Comparison of ENCODE assay signal across 13 mouse cellular contexts in genomic region chr9:111993844-111994243, GRCm38 (mm10).
DNase-seq lines count a peak whose midpoint lies in the region; ATAC-seq and TF ChIP-seq lines count a peak whose summit lies in the region.
"Had no signal": no experiment of that assay in that cellular context is flagged by ENCODE, and none has a peak within 500 bp of the region (broad histone marks: within the 10 kb centered on the region; RNA-seq: fewer than 3 reads in every experiment).

No protein-coding gene starts in this region.

- whole genome bisulfite sequencing in liver, adult 2 months, result 26% methylated on average over 4 of the region's 4 CpGs
- WGBS in liver, embryonic 12.5 days (ENCODE audit: insufficient replicate concordance), result 47% methylated on average over 4 of the region's 4 CpGs
- WGBS in embryonic facial prominence, embryonic 14.5 days, result 24% methylated on average over 4 of the region's 4 CpGs

- H3K79me2 ChIP-seq in liver, adult 2 months (ENCODE audit: control insufficient read depth, insufficient read depth, low read length), result no peaks in the 10 kb centered on the region

- DNase-seq in heart, adult 18-20 months, result peak; percentile 4 to 6
- no peak for DNase-seq in heart, postnatal 36 days
- peak; percentile 36 for DNase-seq in liver, adult 2 months (ENCODE audit: extremely low read depth, low read depth, low spot score)
- DNase-seq in embryonic facial prominence, embryonic 14.5 days (ENCODE audit: low spot score), result peak; percentile 34
- peak; percentile 45 for DNase-seq in mesoderm, embryonic 11.5 days (ENCODE audit: low read depth, low spot score)
- DNase-seq in lung, adult 18-20 months, result no peak
- no peak for DNase-seq in frontal cortex, postnatal 25 days (ENCODE audit: low spot score in 2 of 2)
- DNase-seq: cerebellum, adult 11 months; lung, adult 2 months had no signal

- no peak for TF ChIP-seq POLR2A in liver, adult 2 months (IDR thresholded peaks at IDR 0.05; ENCODE audit: extremely low read depth, insufficient read depth, low read length)

- no peaks in the 10 kb centered on the region for H3K36me3 ChIP-seq in liver, adult 2 months (ENCODE audit: control insufficient read depth, insufficient read depth, low read length)
- no peaks in the 10 kb centered on the region for H3K36me3 ChIP-seq in liver, embryonic 12.5 days
- H3K36me3 ChIP-seq in embryonic facial prominence, embryonic 14.5 days (ENCODE audit: control insufficient read depth, insufficient read depth, low read length), result no peaks in the 10 kb centered on the region
- H3K36me3 ChIP-seq: midbrain, embryonic 12.5 days; neural tube, embryonic 12.5 days had no signal

- H3K4me1 ChIP-seq in liver, adult 2 months (ENCODE audit: control insufficient read depth, insufficient read depth, low read length), result no peaks in the 10 kb centered on the region
- no peaks in the 10 kb centered on the region for H3K4me1 ChIP-seq in liver, embryonic 12.5 days
- H3K4me1 ChIP-seq in embryonic facial prominence, embryonic 14.5 days (ENCODE audit: control insufficient read depth, insufficient read depth, low read length), result no peaks in the 10 kb centered on the region
- H3K4me1 ChIP-seq: neural tube, embryonic 12.5 days had no signal

- no peak overlapping the region for H3K9ac ChIP-seq in liver, adult 2 months (ENCODE audit: low read depth, low read length)
- no peak overlapping the region for H3K9ac ChIP-seq in liver, embryonic 12.5 days
- no peak overlapping the region for H3K9ac ChIP-seq in embryonic facial prominence, embryonic 14.5 days (ENCODE audit: low read depth, low read length)
- H3K9ac ChIP-seq: midbrain, embryonic 12.5 days; neural tube, embryonic 12.5 days had no signal

- no peak overlapping the region for H3K4me3 ChIP-seq in liver, adult 2 months (ENCODE audit: insufficient read depth, low read depth, low read length)
- no peak overlapping the region for H3K4me3 ChIP-seq in liver, embryonic 12.5 days
- no peak overlapping the region for H3K4me3 ChIP-seq in embryonic facial prominence, embryonic 14.5 days (ENCODE audit: low read depth, low read length)
- H3K4me3 ChIP-seq: midbrain, embryonic 12.5 days; neural tube, embryonic 12.5 days had no signal

- H3K27ac ChIP-seq in liver, adult 2 months (replicated peaks; ENCODE audit: insufficient read depth, low read depth, low read length), result no peak overlapping the region
- no peak overlapping the region for H3K27ac ChIP-seq in liver, embryonic 12.5 days
- H3K27ac ChIP-seq in embryonic facial prominence, embryonic 14.5 days (replicated peaks; ENCODE audit: low read depth, low read length), result no peak overlapping the region
- H3K27ac ChIP-seq: midbrain, embryonic 12.5 days; neural tube, embryonic 12.5 days had no signal

- intact Hi-C loops in heart, postnatal 36 days (cut with DNase I), result no loop called here

- H3K4me2 ChIP-seq in liver, embryonic 12.5 days, result no peak overlapping the region
- no peak overlapping the region for H3K4me2 ChIP-seq in embryonic facial prominence, embryonic 14.5 days (ENCODE audit: low read depth, low read length)
- H3K4me2 ChIP-seq: midbrain, embryonic 12.5 days; neural tube, embryonic 12.5 days had no signal

- no peak for ATAC-seq in liver, embryonic 12.5 days
- ATAC-seq in embryonic facial prominence, embryonic 14.5 days (ENCODE audit: low read depth), result 0 out of 2 replicates have a peak, but pooled peaks have one; percentile 60
- ATAC-seq: intestine, postnatal 0 days had no signal

- no peaks in the 10 kb centered on the region for H3K9me3 ChIP-seq in liver, embryonic 12.5 days (replicated peaks)
- H3K9me3 ChIP-seq in embryonic facial prominence, embryonic 14.5 days (ENCODE audit: control insufficient read depth, low read length), result no peaks in the 10 kb centered on the region
- H3K9me3 ChIP-seq: midbrain, embryonic 12.5 days; neural tube, embryonic 12.5 days had no signal

- TF ChIP-seq CTCF in liver, adult 2 months (IDR thresholded peaks at IDR 0.05; ENCODE audit: low read depth, low read length), result no peak

- H3K27me3 ChIP-seq in liver, adult 2 months (ENCODE audit: control insufficient read depth, insufficient read depth, low read length), result no peaks in the 10 kb centered on the region
- H3K27me3 ChIP-seq in liver, embryonic 12.5 days (replicated peaks), result no peaks in the 10 kb centered on the region
- no peaks in the 10 kb centered on the region for H3K27me3 ChIP-seq in embryonic facial prominence, embryonic 14.5 days (replicated peaks; ENCODE audit: control insufficient read depth, insufficient read depth, low read length)
- H3K27me3 ChIP-seq: midbrain, embryonic 12.5 days; neural tube, embryonic 12.5 days had no signal

Comparison
In these comparisons a context has a peak if more than half of its experiments do, and no peak if none do; other contexts are left out.
1. DNase-seq: peak in heart, adult 18-20 months (2 of 2), liver, adult 2 months (single experiment), embryonic facial prominence, embryonic 14.5 days (single experiment) and mesoderm, embryonic 11.5 days (single experiment); none in heart, postnatal 36 days (0 of 2), lung, adult 18-20 months (0 of 2) and frontal cortex, postnatal 25 days (0 of 2).